Mouse (Mus musculus) thymus, postnatal 4 days (tissue): ENCODE measurements around the gene Fkbp9.

Source experiments
- DNase-seq: peaks from one replicate; pipeline ENCODE4 v3.0.0; 2021

Fkbp9 gene

GRCm38 (mm10) chr6:56906121-56906846 is 74.4 kb downstream of the Fkbp9 start:
- DNase-seq = no peak

GRCm38 (mm10) chr6:56907973-56908372 is 76.1 kb downstream of the Fkbp9 start:
- no peak for DNase-seq

- DNase-seq = no peak
Observed at GRCm38 (mm10) chr6:56908397-56908796, 76.5 kb downstream of the Fkbp9 start.

GRCm38 (mm10) chr6:56908912-56909311 is 77.1 kb downstream of the Fkbp9 start:
- peak; percentile 81 for DNase-seq

GRCm38 (mm10) chr6:56910910-56911309 is 79.1 kb downstream of the Fkbp9 start:
- no peak for DNase-seq

- DNase-seq = no peak
Observed at GRCm38 (mm10) chr6:56913092-56913858, 81.4 kb downstream of the Fkbp9 start.

GRCm38 (mm10) chr6:56916279-56916678 is 84.4 kb downstream of the Fkbp9 start:
- DNase-seq = peak; percentile 62

- peak; percentile 52 for DNase-seq
Observed at GRCm38 (mm10) chr6:56917578-56918368, 85.9 kb downstream of the Fkbp9 start.

GRCm38 (mm10) chr6:56919330-56920044 is 87.6 kb downstream of the Fkbp9 start:
- no peak for DNase-seq

GRCm38 (mm10) chr6:56920222-56921092 is 88.6 kb downstream of the Fkbp9 start:
- no peak for DNase-seq

GRCm38 (mm10) chr6:56923331-56923725 is 91.5 kb downstream of the Fkbp9 start:
- DNase-seq = no peak

GRCm38 (mm10) chr6:56923726-56924707 is 92.2 kb downstream of the Fkbp9 start, which contains the start of the genes Nt5c3 and Vmn1r4:
Nt5c3 (minus strand) TSS chr6:56923932.
Vmn1r4 (plus strand) TSS chr6:56924015.
- peak; percentile 97 for DNase-seq
